Mouse (Mus musculus) heart, postnatal 0 days (tissue): Measurements from ENCODE around the gene Ms4a7. TPM values are rescaled to one million over a fixed set of nuclear protein-coding genes. Genes with fewer than 3 reads are reported as not detected.

Experiments
- ATAC-seq: fragments of 200-750 bp; cut with Nextera tagmentation; 2 replicates; pipeline ENCODE4 v1.8.0; 2017; ENCODE audit warnings: low read depth, moderate number of reproducible peaks, moderate library complexity; ENCODE audit not compliant: insufficient read depth
- DNase-seq: peaks from one replicate; pipeline ENCODE4 v3.0.0-alpha.2; 2016; ENCODE audit warnings: low spot score
- H3K27ac ChIP-seq: fragments of 300-500 bp; sonication (generic); 2 replicates; pipeline ENCODE4 v1.5.1; 2014; ENCODE audit warnings: low read depth, mild to moderate bottlenecking
- H3K27me3 ChIP-seq: fragments of 300-500 bp; sonication (generic); 2 replicates; pipeline ENCODE4 v1.6.1; 2014; ENCODE audit warnings: low read length, mixed read lengths; ENCODE audit not compliant: control insufficient read depth, insufficient read depth
- H3K36me3 ChIP-seq: fragments of 300-500 bp; sonication (generic); replicated peaks from 2 replicates; pipeline ENCODE4 v1.6.1; 2014; ENCODE audit warnings: low read length, mixed read lengths; ENCODE audit not compliant: control insufficient read depth, insufficient read depth
- H3K4me1 ChIP-seq: fragments of 300-500 bp; sonication (generic); 2 replicates; pipeline ENCODE4 v1.6.1; 2014; ENCODE audit warnings: antibody characterized with exemption; ENCODE audit not compliant: control insufficient read depth, insufficient read depth
- H3K4me2 ChIP-seq: fragments of 300-500 bp; sonication (generic); 2 replicates; pipeline ENCODE4 v1.6.1; 2014; ENCODE audit warnings: low read depth, mild to moderate bottlenecking, low read length, moderate library complexity
- H3K4me3 ChIP-seq: fragments of 300-500 bp; sonication (generic); 2 replicates; pipeline ENCODE4 v1.5.1; 2014; ENCODE audit warnings: low read depth, low read length
- H3K9ac ChIP-seq: fragments of 300-500 bp; sonication (generic); replicated peaks from 2 replicates; pipeline ENCODE4 v1.6.1; 2014; ENCODE audit warnings: low read depth, low read length, mixed read lengths
- H3K9me3 ChIP-seq: fragments of 300-500 bp; sonication (generic); replicated peaks from 2 replicates; pipeline ENCODE4 v1.6.1; 2016; ENCODE audit warnings: low read length; ENCODE audit not compliant: control insufficient read depth
- CTCF ChIP-seq: IDR thresholded peaks from 2 replicates; pipeline ENCODE4 v1.5.1; 2016; ENCODE audit warnings: antibody characterized with exemption, control low read depth, low read depth
- EP300 ChIP-seq: IDR thresholded peaks from 2 replicates; pipeline ENCODE4 v1.6.1; 2016; ENCODE audit warnings: antibody characterized with exemption, low read depth
- WGBS: fragments of 180-500 bp; shearing (Covaris S2); extraction: QIAGEN DNeasy Blood & Tissue Kit; methylation state at CpG from one replicate; pipeline ENCODE4 v1.1.7; 2014; 5-methylcytosine and 5-hydroxymethylcytosine counted together
- polyA plus RNA-seq: library from polyadenylated mRNA; unstranded; fragments of >200 nt; fragmentation: Nextera tagmentation; extraction: Ambion mirVana; gene quantifications from 2 replicates; pipeline ENCODE4 v1.2.1, GENCODE M21; 2015
- total RNA-seq: library from RNA; depleted of rRNA; stranded (reverse); fragments of >200 nt; gene quantifications from 2 replicates; pipeline ENCODE4 v1.2.3, GENCODE M21; 2014; ENCODE audit warnings: low replicate concordance; rRNA removed

The Ms4a7 gene
- total RNA-seq (1.9 TPM in 1 of 2 replicates, not detected in the other), polyA plus RNA-seq (5.6 and 5.8 TPM in 2 replicates)

GRCm38 (mm10) chr19:11335932-11336331, at the start of gene Ms4a7:
TSS of gene Ms4a7 (minus strand) at chr19:11336146.
- DNase-seq (no peak), ATAC-seq (no peak)
- H3K27ac ChIP-seq, result no peak within 1 kb of the TSS
- no peaks in the 10 kb centered on the region for H3K4me1 ChIP-seq
- H3K9me3 ChIP-seq, result no peaks in the 10 kb centered on the region
- no peaks in the 10 kb centered on the region for H3K36me3 ChIP-seq
- H3K27me3 ChIP-seq, result no peaks in the 10 kb centered on the region
- no peak within 1 kb of the TSS for H3K4me3 ChIP-seq
- H3K9ac ChIP-seq, result no peak within 1 kb of the TSS
- no peak for TF ChIP-seq CTCF
- no peak for TF ChIP-seq EP300
- H3K4me2 ChIP-seq, result no peak within 1 kb of the TSS
- WGBS, result 68% methylated on average over 6 of the region's 6 CpGs

GRCm38 (mm10) chr19:11376399-11376798, 40.5 kb upstream of the Ms4a7 start:
- Histone ChIP-seq H3K36me3 (no peaks in the 10 kb centered on the region), H3K4me1 (no peaks in the 10 kb centered on the region), H3K4me3 (no peak overlapping the region), H3K4me2 (no peak overlapping the region), H3K9me3 (no peaks in the 10 kb centered on the region), H3K27me3 (no peaks in the 10 kb centered on the region), H3K9ac (no peak overlapping the region), H3K27ac (no peak overlapping the region)
- no peak for ATAC-seq
- WGBS, result 66% methylated on average over 2 of the region's 2 CpGs
- TF ChIP-seq CTCF (no peak), EP300 (no peak)
- DNase-seq, result no peak

GRCm38 (mm10) chr19:11375273-11375672, 39.3 kb upstream of the Ms4a7 start, which contains the start of gene Ms4a4a:
TSS of gene Ms4a4a (plus strand) at chr19:11375523.
- no peak for TF ChIP-seq EP300
- no peak for TF ChIP-seq CTCF
- H3K4me1 ChIP-seq, result no peaks in the 10 kb centered on the region
- no peak for DNase-seq
- H3K9ac ChIP-seq, result no peak within 1 kb of the TSS
- no peaks in the 10 kb centered on the region for H3K27me3 ChIP-seq
- no peak for ATAC-seq
- no peaks in the 10 kb centered on the region for H3K9me3 ChIP-seq
- 73% methylated on average over 2 of the region's 2 CpGs for WGBS
- no peak within 1 kb of the TSS for H3K4me2 ChIP-seq
- no peak within 1 kb of the TSS for H3K4me3 ChIP-seq
- no peak within 1 kb of the TSS for H3K27ac ChIP-seq
- no peaks in the 10 kb centered on the region for H3K36me3 ChIP-seq

- H3K9me3 ChIP-seq, result no peaks in the 10 kb centered on the region
- DNase-seq, result no peak
Observed at GRCm38 (mm10) chr19:11371181-11371580, 35.2 kb upstream of the Ms4a7 start.

GRCm38 (mm10) chr19:11368310-11368709, 32.4 kb upstream of the Ms4a7 start:
- H3K4me1 ChIP-seq, result no peaks in the 10 kb centered on the region
- no peak for DNase-seq
- ATAC-seq, result no peak
- H3K36me3 ChIP-seq, result no peaks in the 10 kb centered on the region
- no peak overlapping the region for H3K27ac ChIP-seq
- H3K4me3 ChIP-seq, result no peak overlapping the region
- no peak overlapping the region for H3K4me2 ChIP-seq
- TF ChIP-seq CTCF, result no peak
- no peak for TF ChIP-seq EP300
- H3K27me3 ChIP-seq, result no peaks in the 10 kb centered on the region
- no peaks in the 10 kb centered on the region for H3K9me3 ChIP-seq
- H3K9ac ChIP-seq, result no peak overlapping the region
- WGBS, result 57% methylated on average over 3 of the region's 3 CpGs

More at GRCm38 (mm10) chr19:11371181-11371580, 35.2 kb upstream of the Ms4a7 start:
- H3K9ac ChIP-seq, result no peak overlapping the region
- TF ChIP-seq CTCF, result no peak
- no peak for TF ChIP-seq EP300
- no peak overlapping the region for H3K4me3 ChIP-seq
- H3K4me2 ChIP-seq, result no peak overlapping the region
- H3K27ac ChIP-seq, result no peak overlapping the region
- ATAC-seq, result no peak
- H3K27me3 ChIP-seq, result no peaks in the 10 kb centered on the region
- H3K4me1 ChIP-seq, result no peaks in the 10 kb centered on the region
- no peaks in the 10 kb centered on the region for H3K36me3 ChIP-seq

GRCm38 (mm10) chr19:11362002-11362401, 26.1 kb upstream of the Ms4a7 start:
- TF ChIP-seq CTCF (no peak), EP300 (no peak)
- no peak overlapping the region for H3K4me2 ChIP-seq
- ATAC-seq, result no peak

More at GRCm38 (mm10) chr19:11362002-11362401, 26.1 kb upstream of the Ms4a7 start:
- Histone ChIP-seq H3K9ac (no peak overlapping the region), H3K4me3 (no peak overlapping the region), H3K36me3 (no peaks in the 10 kb centered on the region), H3K27me3 (no peaks in the 10 kb centered on the region), H3K9me3 (no peaks in the 10 kb centered on the region), H3K27ac (no peak overlapping the region), H3K4me1 (no peaks in the 10 kb centered on the region)
- DNase-seq, result no peak
